In the genomic region with DNA sequence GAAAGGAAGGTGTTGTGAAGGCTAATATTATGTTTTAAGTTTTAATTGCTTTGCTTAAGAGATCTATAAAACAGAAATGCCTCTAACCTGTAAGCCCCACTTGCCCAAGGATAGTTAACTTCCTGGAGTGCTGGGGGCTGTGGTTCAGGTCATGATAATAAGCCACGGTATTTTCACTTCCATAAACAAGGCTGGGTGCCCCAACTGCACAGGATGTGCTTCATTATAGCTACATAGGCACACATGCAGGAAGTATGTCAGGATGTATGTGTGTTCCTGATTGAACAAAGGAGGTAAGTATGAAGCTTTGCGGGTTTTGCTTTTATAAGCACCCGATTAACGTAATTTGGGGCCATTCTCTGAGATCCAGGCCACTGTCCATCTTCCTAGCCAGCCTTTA, we compare ENCODE assay signal across 11 mouse cellular contexts.
"Had no signal": no experiment of that assay in that cellular context is flagged by ENCODE, and none has a peak within 500 bp of the region (broad histone marks: within the 10 kb centered on the region; RNA-seq: fewer than 3 reads in every experiment).

No protein-coding gene starts in this region.

- ATAC-seq: intestine, postnatal 0 days; liver, postnatal 0 days; midbrain, embryonic 13.5 days; midbrain, embryonic 16.5 days had no signal

- DNase-seq: kidney, adult 2 months; kidney, postnatal 25 days; layer of hippocampus, adult 9-11 months; liver, postnatal 0 days; lung, postnatal 14 days; lung, postnatal 4 days; thymus, adult 18-20 months; thymus, postnatal 36 days had no signal
